Mouse (Mus musculus) ES-E14 (cell line): Measurements from ENCODE around the gene Fndc10.

Experiments
- HCFC1 ChIP-seq: IDR thresholded peaks from 2 replicates; pipeline ENCODE4 v1.6.1; 2012; ENCODE audit warnings: low read length, inconsistent platforms, borderline replicate concordance; ENCODE audit not compliant: insufficient read depth
- ZC3H11A ChIP-seq: IDR thresholded peaks from 2 replicates; pipeline ENCODE4 v1.6.1; 2012; ENCODE audit warnings: low read depth, mild to moderate bottlenecking, inconsistent platforms, low read length, borderline replicate concordance

GRCm38 (mm10) chr4:155739152-155739551 is 45.0 kb downstream of the Fndc10 start:
- no peak for TF ChIP-seq HCFC1
- no peak for TF ChIP-seq ZC3H11A
